10 mouse cellular contexts compared by ENCODE assay signal in genomic region chr1:182553649-182554375, GRCm38 (mm10). TPM values are rescaled to one million over a fixed set of nuclear protein-coding genes. Genes with fewer than 3 reads are reported as not detected.
DNase-seq lines count a peak whose midpoint lies in the region; ATAC-seq and TF ChIP-seq lines count a peak whose summit lies in the region.
"Had no signal": no experiment of that assay in that cellular context is flagged by ENCODE, and none has a peak within 500 bp of the region (broad histone marks: within the 10 kb centered on the region; RNA-seq: fewer than 3 reads in every experiment).

No protein-coding gene starts in this region.

- peak; percentile 40 for DNase-seq in urinary bladder, postnatal 25 days (ENCODE audit: low spot score)
- DNase-seq in urinary bladder, postnatal 10 days (ENCODE audit: low spot score) = no peak
- DNase-seq in cerebellum, postnatal 10 days = peak; percentile 76 to 78
- peak; percentile 52 to 63 for DNase-seq in frontal cortex, postnatal 36 days (ENCODE audit: low spot score in 2 of 2)
- peak; percentile 51 for DNase-seq in liver, postnatal 0 days
- no peak for DNase-seq in MN1 (ENCODE audit: low spot score)

- no peak overlapping the region for H3K4me2 ChIP-seq in kidney, embryonic 16.5 days (replicated peaks; ENCODE audit: low read depth, low read length)
- no peak overlapping the region for H3K4me2 ChIP-seq in liver, postnatal 0 days (ENCODE audit: low read depth, low read length)
- no peak overlapping the region for H3K4me2 ChIP-seq in neural tube, embryonic 15.5 days
- H3K4me2 ChIP-seq: embryonic facial prominence, embryonic 13.5 days had no signal

- no peak for TF ChIP-seq EP300 in liver, postnatal 0 days (IDR thresholded peaks at IDR 0.05; ENCODE audit: low read depth)

- no peak overlapping the region for H3K4me3 ChIP-seq in kidney, embryonic 16.5 days (ENCODE audit: low read length)
- no peak overlapping the region for H3K4me3 ChIP-seq in liver, postnatal 0 days (ENCODE audit: low read depth, low read length)
- no peak overlapping the region for H3K4me3 ChIP-seq in neural tube, embryonic 15.5 days (replicated peaks)
- H3K4me3 ChIP-seq: embryonic facial prominence, embryonic 13.5 days; megakaryocyte, embryonic 14.5 days had no signal

- peak; percentile 83 for TF ChIP-seq CTCF in liver, postnatal 0 days (IDR thresholded peaks at IDR 0.05; ENCODE audit: low read depth)

- no peaks in the 10 kb centered on the region for H3K36me3 ChIP-seq in kidney, embryonic 16.5 days (ENCODE audit: insufficient read depth, low read length)
- no peaks in the 10 kb centered on the region for H3K36me3 ChIP-seq in liver, postnatal 0 days (replicated peaks; ENCODE audit: insufficient read depth, low read length)
- no peaks in the 10 kb centered on the region for H3K36me3 ChIP-seq in neural tube, embryonic 15.5 days
- H3K36me3 ChIP-seq: embryonic facial prominence, embryonic 13.5 days had no signal

- no peak overlapping the region for H3K27ac ChIP-seq in kidney, embryonic 16.5 days (ENCODE audit: low read length)
- H3K27ac ChIP-seq in liver, postnatal 0 days (ENCODE audit: low read depth) = no peak overlapping the region
- no peak overlapping the region for H3K27ac ChIP-seq in neural tube, embryonic 15.5 days (replicated peaks)
- H3K27ac ChIP-seq: embryonic facial prominence, embryonic 13.5 days had no signal

- H3K27me3 ChIP-seq in kidney, embryonic 16.5 days (ENCODE audit: insufficient read depth, low read length) = no peaks in the 10 kb centered on the region
- H3K27me3 ChIP-seq in liver, postnatal 0 days (ENCODE audit: insufficient read depth, low read length) = no peaks in the 10 kb centered on the region
- no peaks in the 10 kb centered on the region for H3K27me3 ChIP-seq in neural tube, embryonic 15.5 days (replicated peaks)
- H3K27me3 ChIP-seq: embryonic facial prominence, embryonic 13.5 days had no signal

- H3K4me1 ChIP-seq in kidney, embryonic 16.5 days (ENCODE audit: insufficient read depth, low read length) = no peaks in the 10 kb centered on the region
- no peaks in the 10 kb centered on the region for H3K4me1 ChIP-seq in liver, postnatal 0 days (ENCODE audit: insufficient read depth)
- peaks cover 2% of the 10 kb centered on the region; the same call in 1 of the 2 replicates for H3K4me1 ChIP-seq in neural tube, embryonic 15.5 days

- 62% methylated on average over 12 of the region's 12 CpGs for WGBS in kidney, embryonic 16.5 days
- WGBS in liver, postnatal 0 days (ENCODE audit: insufficient replicate concordance) = 55% methylated on average over 12 of the region's 12 CpGs
- WGBS in neural tube, embryonic 15.5 days = 59% methylated on average over 12 of the region's 12 CpGs

- H3K9me3 ChIP-seq in kidney, embryonic 16.5 days (ENCODE audit: low read length) = no peaks in the 10 kb centered on the region
- no peaks in the 10 kb centered on the region for H3K9me3 ChIP-seq in liver, postnatal 0 days (ENCODE audit: low read length)
- no peaks in the 10 kb centered on the region for H3K9me3 ChIP-seq in neural tube, embryonic 15.5 days (replicated peaks)
- H3K9me3 ChIP-seq: embryonic facial prominence, embryonic 13.5 days; megakaryocyte, embryonic 14.5 days had no signal

- H3K9ac ChIP-seq in kidney, embryonic 16.5 days (replicated peaks; ENCODE audit: low read length) = no peak overlapping the region
- no peak overlapping the region for H3K9ac ChIP-seq in liver, postnatal 0 days (replicated peaks)
- H3K9ac ChIP-seq in neural tube, embryonic 15.5 days (replicated peaks) = no peak overlapping the region
- H3K9ac ChIP-seq: embryonic facial prominence, embryonic 13.5 days had no signal

- ATAC-seq in kidney, embryonic 16.5 days (ENCODE audit: low FRiP score, low TSS enrichment) = peak; percentile 63; the same call in 1 of the 2 replicates
- peak; percentile 53 for ATAC-seq in liver, postnatal 0 days
- peak; percentile 68 for ATAC-seq in neural tube, embryonic 15.5 days (ENCODE audit: low FRiP score)

RNA-seq across cellular contexts. Expression of gene Capn8, which starts 11.0 kb away (rescaled TPM):
- not detected in 2 replicates for polyA plus RNA-seq in kidney, embryonic 16.5 days (2015; fragmentation: Nextera tagmentation; extraction: Ambion mirVana)
- 0.06 TPM in 1 of 2 replicates, not detected in the other for polyA plus RNA-seq in liver, postnatal 0 days (2015; fragmentation: Nextera tagmentation; extraction: Ambion mirVana)
- polyA plus RNA-seq in neural tube, embryonic 15.5 days (2015; fragmentation: Nextera tagmentation; extraction: Ambion mirVana) = 0.08 and 0.28 TPM in 2 replicates
- polyA plus RNA-seq: embryonic facial prominence, embryonic 13.5 days had no signal

RNA-seq across cellular contexts. Expression of gene Capn2, which starts 36.4 kb away (rescaled TPM):
- 136 and 142 TPM in 2 replicates for polyA plus RNA-seq in kidney, embryonic 16.5 days (2015; fragmentation: Nextera tagmentation; extraction: Ambion mirVana)
- 20.6 and 23.6 TPM in 2 replicates for polyA plus RNA-seq in liver, postnatal 0 days (2015; fragmentation: Nextera tagmentation; extraction: Ambion mirVana)
- polyA plus RNA-seq in neural tube, embryonic 15.5 days (2015; fragmentation: Nextera tagmentation; extraction: Ambion mirVana) = 95.3 and 98.9 TPM in 2 replicates

Comparison
In these comparisons a context has a peak if more than half of its experiments do, and no peak if none do; other contexts are left out.
1. DNase-seq: peak in urinary bladder, postnatal 25 days (single experiment), cerebellum, postnatal 10 days (2 of 2), frontal cortex, postnatal 36 days (2 of 2) and liver, postnatal 0 days (single experiment); none in urinary bladder, postnatal 10 days (single experiment) and MN1 (single experiment).
2. Peak in every context shown above with its lines, with median percentiles within 50 percentile points of each other: ATAC-seq.